Mouse (Mus musculus) spleen, postnatal 36 days (tissue): ENCODE measurements at regions not wholly inside any gene's neighbourhood (a gene's known extent, or its start where the extent isn't known, plus 50 kb on each side); places are given as distances from the start of the nearest gene placed in this dataset.
A peak's percentile ranks its signal among the peaks of the same experiment; 100 is the strongest.

Experiments used
- DNase-seq, 2 experiments: peaks; one replicate each; pipeline ENCODE4 v3.0.0; 2022; ENCODE audit warnings: low spot score in 2 of 2, mixed read lengths in 1 of 2

DNA sequence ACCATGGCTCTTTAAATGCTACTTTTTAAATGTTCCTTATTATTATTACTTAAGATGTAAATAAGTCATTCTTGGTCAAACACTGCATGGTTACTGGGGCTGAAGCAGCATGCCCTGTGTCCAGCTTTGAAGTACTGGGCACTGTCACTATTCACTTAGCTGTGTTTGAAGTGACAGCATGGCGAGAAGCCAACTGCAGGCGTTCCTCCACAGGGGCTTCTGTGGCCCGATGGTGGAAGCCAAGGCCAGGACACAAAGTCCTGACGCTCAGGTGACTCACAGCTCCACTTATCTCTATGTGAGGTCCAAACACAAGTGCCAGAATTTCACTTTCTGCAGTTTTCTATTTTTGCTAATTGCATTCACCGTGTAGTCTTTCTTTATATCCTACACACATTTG, 65.3 kb downstream of the Cdca7 start:
- no peak for DNase-seq

- no peak for DNase-seq
These were observed 69.5 kb downstream of the Cdca7 start for GRCm38 (mm10) chr2:72545453-72545852.

GRCm38 (mm10) chr2:72546476-72546875, 70.5 kb downstream of the Cdca7 start:
- DNase-seq, result no peak

GRCm38 (mm10) chr2:72546963-72547362, 71.0 kb downstream of the Cdca7 start:
- no peak for DNase-seq

DNA sequence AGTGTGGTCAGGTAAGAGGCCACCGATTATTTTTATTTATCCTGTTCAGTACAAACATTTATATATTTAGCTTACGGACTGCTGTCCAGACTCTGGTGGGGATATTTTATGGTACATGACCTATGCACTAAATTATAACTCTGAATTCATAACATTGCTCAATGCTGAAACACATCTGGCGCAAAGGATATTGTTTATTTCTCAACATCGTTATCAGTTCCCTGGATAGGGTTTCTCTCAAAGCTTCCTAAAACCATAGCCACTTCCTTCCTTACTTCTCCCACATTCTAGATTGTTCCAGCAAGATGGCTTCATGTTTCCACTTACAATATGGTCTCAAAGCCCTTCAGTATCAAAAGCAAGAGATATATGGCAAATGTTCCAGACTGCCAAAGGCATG, 75.3 kb downstream of the Cdca7 start:
- no peak for DNase-seq

DNA sequence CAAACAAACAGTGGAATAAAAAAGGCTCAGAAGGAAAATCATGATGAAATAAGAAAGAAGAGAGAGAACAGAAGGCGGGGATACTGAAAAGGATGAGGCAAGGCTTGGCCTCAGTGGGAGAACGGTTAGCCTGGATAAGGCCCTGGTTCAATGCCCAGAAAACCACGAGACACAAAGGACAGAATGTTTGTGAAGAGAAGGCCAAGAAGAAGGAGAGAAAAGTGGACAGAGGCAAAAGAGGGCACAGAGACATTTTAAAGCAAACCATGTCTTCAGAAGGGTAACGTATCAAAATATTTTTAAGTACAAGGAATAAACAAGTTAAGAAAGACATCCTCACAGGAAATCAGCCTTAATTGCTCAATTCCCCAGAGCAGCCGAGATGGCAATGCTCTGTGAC, 78.6 kb downstream of the Cdca7 start:
- no peak for DNase-seq

- no peak for DNase-seq
These were observed 79.2 kb downstream of the Cdca7 start for GRCm38 (mm10) chr2:72555116-72555515.

DNA sequence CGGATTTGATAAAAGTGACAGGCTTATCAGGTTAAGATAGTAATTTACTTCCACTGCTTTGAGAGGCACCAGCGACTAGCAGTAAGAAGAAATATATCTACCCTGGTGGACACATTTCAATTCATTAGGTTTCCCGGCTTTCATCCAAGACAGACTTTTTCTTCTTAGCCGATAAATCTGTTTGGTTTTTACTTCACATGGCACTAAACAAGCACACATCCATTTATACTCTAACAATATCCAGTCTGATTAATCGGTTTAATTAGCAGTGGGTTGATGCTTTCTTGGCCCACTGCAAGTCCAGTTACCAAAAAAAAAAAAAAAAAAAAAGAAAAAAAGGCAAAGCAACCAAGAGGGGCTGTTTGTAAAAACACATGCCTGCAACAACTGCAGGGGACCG, 79.6 kb downstream of the Cdca7 start:
- DNase-seq, result no peak

DNA sequence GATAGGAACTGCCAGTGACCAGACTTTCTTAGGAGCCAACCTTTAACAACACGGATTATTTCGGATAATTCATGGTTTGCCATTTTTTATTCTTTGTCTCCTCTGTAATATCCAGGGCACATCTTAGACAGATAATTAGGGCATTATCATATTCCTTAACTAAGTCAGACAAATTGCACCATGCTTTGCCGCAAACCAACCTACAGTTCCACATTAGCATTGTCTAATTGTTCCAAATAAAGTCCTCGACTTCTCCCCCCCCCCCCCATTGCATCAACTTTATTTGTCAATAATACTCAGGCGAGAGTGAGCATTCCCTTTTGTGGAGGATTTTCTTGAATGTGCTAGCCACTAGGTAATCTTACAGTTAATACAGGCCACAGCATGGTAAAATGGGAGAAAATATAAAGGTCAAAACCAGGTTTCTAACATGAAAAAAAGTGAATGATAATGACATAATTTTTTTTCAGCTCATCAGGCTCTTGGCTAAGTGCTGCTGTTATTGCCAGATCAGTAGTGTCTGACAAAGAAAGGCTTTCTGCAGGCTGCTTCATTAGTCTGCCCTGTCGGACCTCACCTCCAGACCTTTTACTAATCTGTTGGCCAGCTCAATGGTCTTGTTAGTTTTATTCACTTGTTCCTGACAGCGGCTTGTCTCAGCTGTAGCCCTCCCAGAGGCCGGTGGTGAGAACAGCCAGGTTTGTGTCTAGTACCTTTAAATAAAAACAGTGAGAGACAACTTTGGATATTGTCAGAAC, 80.3 kb downstream of the Cdca7 start:
- no peak for DNase-seq

DNA sequence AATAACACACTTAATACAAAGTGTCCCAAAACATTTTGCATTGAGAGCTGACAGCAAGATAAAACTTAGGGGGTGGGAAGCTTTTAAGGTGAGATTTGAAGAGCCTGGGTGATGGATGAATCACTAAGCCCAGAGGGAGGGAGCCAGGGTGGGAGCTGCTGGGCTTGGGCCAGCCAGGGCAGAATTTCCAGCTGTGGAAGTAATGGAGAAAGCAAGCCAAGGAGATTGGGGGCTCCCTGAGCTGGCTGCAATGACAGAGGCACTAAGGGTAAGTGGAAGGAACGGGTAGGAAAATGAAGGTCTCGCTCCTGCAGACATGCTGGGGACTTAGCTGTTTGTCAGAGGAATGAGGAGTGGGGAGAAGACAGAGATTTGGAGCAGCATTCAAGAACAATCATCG, 81.2 kb downstream of the Cdca7 start:
- no peak for DNase-seq

DNA sequence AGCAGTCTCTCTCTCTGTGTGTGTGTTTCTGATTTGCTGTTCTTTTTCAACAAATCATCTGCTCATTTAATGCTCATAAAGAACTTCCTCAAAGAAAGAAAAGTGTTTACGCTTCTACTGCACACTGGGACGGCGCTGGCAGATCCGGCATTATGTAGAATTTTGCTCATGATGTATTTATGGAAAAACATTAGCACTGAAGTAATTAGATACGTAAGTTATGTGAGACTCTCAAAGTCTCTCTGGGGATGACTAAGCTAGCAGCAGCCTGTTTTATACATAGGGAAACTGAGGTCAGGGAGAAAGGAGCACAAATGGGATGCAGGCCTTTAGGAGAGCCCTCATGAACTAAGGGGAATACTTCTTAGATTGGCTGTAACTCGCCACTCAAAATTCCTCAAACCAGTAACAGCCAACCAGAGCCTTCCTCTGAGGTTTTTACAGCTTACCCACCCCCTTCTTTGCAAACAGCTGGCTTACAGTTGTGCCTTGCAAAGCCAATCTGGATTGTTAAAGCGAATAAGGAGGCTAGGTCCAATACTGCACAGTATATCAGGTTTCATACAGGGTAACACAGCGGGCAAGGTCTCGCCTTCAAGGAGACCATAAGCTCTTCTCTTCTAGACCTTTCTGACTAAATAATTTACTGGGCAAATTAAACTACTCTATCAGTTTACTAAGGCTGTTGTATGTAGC, 81.8 kb downstream of the Cdca7 start:
- no peak for DNase-seq

DNA sequence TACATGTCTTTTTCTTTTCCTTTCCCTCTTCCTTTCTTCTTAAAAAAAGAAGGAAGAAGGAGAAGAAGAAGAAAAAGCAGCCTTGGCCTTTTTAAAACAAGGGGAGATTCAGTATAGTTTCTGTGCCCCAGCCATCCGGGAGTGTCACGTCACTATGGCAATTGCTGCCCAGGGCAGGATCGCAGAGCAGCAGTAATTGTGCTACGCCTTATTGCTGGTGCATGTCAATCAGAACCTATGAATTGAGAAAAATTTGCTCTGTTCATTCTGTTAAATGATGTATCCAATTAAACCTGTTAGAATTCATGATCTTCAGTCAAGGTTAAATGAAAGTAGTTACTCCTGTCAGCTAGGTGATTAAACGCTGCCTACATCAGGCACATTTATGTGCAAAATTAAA, 85.4 kb downstream of the Cdca7 start:
- no peak for DNase-seq

- DNase-seq, result peak in 1 of 2 experiments; percentile 2
These were observed 102.4 kb downstream of the Cdca7 start for GRCm38 (mm10) chr2:72578322-72578721.

GRCm38 (mm10) chr2:72581136-72581535, 105.2 kb downstream of the Cdca7 start:
- no peak for DNase-seq

DNA sequence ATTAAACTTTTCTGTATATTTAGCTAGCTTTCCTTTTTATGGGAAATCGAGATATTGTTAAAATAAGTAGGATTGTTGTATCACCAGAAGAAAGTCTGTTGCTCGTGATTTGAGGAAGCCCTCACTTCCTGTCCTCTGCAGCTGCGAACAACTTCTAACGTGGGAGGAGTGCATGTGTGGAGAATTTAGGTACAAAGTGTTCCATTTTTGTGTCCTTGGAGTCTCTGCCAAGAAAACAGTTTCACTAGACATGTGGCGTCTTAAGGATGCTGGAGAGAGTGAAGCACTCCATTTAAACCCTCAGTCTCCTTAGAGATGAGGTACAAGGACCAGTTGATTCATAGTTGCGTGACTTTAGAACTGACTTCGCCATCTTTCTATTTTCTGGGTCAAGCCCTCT, 112.9 kb downstream of the Cdca7 start:
- DNase-seq, result no peak

DNA sequence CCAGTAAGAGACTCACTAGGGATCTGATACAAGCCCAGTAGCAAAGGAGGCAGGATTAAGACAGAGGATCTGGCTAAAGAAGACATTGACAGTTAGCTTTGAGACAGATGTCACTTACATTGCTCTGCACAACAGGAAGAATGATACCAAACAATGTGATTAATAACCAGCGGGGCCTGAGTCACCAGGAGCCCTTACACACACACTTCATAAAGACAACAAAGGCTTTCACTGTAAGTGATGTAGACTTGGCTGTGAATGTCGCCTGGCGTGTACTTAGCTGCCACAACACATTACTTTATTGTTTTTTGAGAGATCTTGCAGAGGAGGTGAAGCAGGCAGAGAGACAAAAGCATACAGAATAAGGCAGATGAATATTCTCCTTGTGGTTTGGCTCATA, 116.1 kb downstream of the Cdca7 start:
- DNase-seq, result no peak

GRCm38 (mm10) chr2:72596994-72597925, 121.3 kb downstream of the Cdca7 start:
- DNase-seq, result no peak

DNA sequence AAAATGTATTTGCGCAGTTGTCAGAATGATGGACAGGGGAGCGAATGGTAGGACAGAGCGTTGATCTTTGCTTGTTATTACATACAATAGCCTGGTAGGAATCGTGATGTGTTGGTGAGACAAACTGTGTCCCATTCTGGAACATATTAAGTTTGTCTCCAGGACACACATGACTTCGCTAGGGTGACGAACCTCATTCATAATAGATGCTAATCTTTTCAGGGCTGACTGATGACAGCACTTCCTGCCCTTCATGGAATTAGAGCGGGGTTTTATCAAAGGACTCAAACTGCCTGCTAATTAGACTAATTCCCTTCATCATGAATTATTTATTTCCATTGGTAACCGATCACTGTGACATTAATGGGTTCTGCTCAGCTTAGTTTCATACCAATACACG, 122.0 kb downstream of the Cdca7 start:
- DNase-seq, result no peak

- no peak for DNase-seq
These were observed 124.8 kb downstream of the Cdca7 start for GRCm38 (mm10) chr2:72600723-72601122.

- no peak for DNase-seq
These were observed 126.2 kb downstream of the Cdca7 start for GRCm38 (mm10) chr2:72602152-72602551.

DNA sequence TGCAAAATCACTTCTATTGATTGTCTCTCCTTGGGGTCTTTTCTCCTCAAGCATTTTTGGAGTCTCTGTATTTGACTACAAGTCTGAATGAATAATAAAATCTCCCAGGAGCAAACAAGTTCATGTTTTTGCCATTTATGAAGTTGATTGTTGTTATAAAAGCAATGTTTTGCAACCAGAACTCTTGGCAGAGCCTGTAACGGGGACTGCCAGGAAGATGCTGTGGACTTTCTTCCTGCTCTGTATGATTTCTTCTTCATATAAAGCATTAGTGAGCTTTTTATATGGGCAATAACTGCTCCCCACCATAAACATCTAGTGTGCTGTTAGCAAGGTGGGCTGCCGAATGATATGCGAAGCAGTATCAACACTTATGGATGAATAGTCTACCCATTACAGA, 136.3 kb downstream of the Cdca7 start:
- DNase-seq, result no peak

DNA sequence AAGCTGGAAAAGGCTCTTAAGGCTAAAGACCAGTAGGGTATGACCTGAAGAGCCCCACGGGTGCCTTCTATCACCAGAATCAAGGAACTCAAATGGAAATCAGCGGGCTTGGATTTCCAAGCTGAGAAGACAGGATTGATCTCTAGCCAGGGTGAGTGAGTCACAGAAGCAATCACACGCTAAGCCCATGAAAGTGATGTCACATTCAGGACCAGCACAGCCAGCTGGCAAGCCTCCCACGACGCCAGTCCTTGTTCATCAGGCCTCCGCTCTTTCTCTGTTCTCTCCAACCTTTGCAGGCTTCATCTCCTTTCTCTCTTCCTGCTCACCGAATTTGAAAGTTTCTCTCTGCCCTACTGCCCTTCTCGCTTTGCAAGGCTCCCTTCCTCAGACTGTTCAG, 138.3 kb downstream of the Cdca7 start:
- DNase-seq, result no peak
